Mouse (Mus musculus) liver, postnatal 0 days (tissue): ENCODE data around the gene Bhlhe40. TPM values are rescaled to one million over a fixed set of nuclear protein-coding genes. Genes with fewer than 3 reads are reported as not detected.

Experiments
- ATAC-seq: fragments of 200-750 bp; cut with Nextera tagmentation; 2 replicates; pipeline ENCODE4 v1.8.0; 2017; ENCODE audit warnings: mild to moderate bottlenecking, moderate library complexity
- DNase-seq: peaks from one replicate; pipeline ENCODE4 v3.0.0-alpha.2; 2016
- H3K27ac ChIP-seq: fragments of 300-500 bp; sonication (generic); 2 replicates; pipeline ENCODE4 v1.5.1; 2014; ENCODE audit warnings: antibody characterized with exemption, moderate library complexity, mild to moderate bottlenecking, low read depth
- H3K27me3 ChIP-seq: fragments of 300-500 bp; sonication (generic); 2 replicates; pipeline ENCODE4 v1.6.1; 2014; ENCODE audit warnings: low read length, control low read depth, mixed read lengths; ENCODE audit not compliant: insufficient read depth
- H3K36me3 ChIP-seq: fragments of 300-500 bp; sonication (generic); replicated peaks from 2 replicates; pipeline ENCODE4 v1.6.1; 2014; ENCODE audit warnings: mild to moderate bottlenecking, control low read depth, low read length, moderate library complexity, mixed read lengths; ENCODE audit not compliant: insufficient read depth
- H3K4me1 ChIP-seq: fragments of 300-500 bp; sonication (generic); 2 replicates; pipeline ENCODE4 v1.6.1; 2014; ENCODE audit warnings: antibody characterized with exemption, mild to moderate bottlenecking, control low read depth; ENCODE audit not compliant: insufficient read depth
- H3K4me2 ChIP-seq: fragments of 300-500 bp; sonication (generic); 2 replicates; pipeline ENCODE4 v1.6.1; 2014; ENCODE audit warnings: low read depth, mild to moderate bottlenecking, low read length, moderate library complexity, mixed read lengths
- H3K4me3 ChIP-seq: fragments of 300-500 bp; sonication (generic); 2 replicates; pipeline ENCODE4 v1.5.1; 2014; ENCODE audit warnings: low read depth, low read length
- H3K9ac ChIP-seq: fragments of 300-500 bp; sonication (generic); replicated peaks from 2 replicates; pipeline ENCODE4 v1.6.1; 2014; ENCODE audit warnings: mild to moderate bottlenecking, moderate library complexity
- H3K9me3 ChIP-seq: fragments of 300-500 bp; sonication (generic); 2 replicates; pipeline ENCODE4 v1.6.1; 2016; ENCODE audit warnings: mild to moderate bottlenecking, control low read depth, low read length, mixed read lengths
- CTCF ChIP-seq: sonication (generic); IDR thresholded peaks from 2 replicates; pipeline ENCODE4 v1.5.1; 2016; ENCODE audit warnings: antibody characterized with exemption, low read depth
- EP300 ChIP-seq: IDR thresholded peaks from 2 replicates; pipeline ENCODE4 v1.6.1; 2016; ENCODE audit warnings: antibody characterized with exemption, low read depth, mild to moderate bottlenecking
- WGBS: fragments of 180-500 bp; shearing (Covaris S2); extraction: QIAGEN DNeasy Blood & Tissue Kit; methylation state at CpG from one replicate; pipeline ENCODE4 v1.1.7; 2014; ENCODE audit not compliant: insufficient replicate concordance; 5-methylcytosine and 5-hydroxymethylcytosine counted together
- polyA plus RNA-seq: library from polyadenylated mRNA; unstranded; fragments of >200 nt; fragmentation: Nextera tagmentation; extraction: Ambion mirVana; gene quantifications from 2 replicates; pipeline ENCODE4 v1.2.1, GENCODE M21; 2015

The Bhlhe40 gene
- polyA plus RNA-seq, 1 experiment from 2014 or later: 19.1 TPM

DNA sequence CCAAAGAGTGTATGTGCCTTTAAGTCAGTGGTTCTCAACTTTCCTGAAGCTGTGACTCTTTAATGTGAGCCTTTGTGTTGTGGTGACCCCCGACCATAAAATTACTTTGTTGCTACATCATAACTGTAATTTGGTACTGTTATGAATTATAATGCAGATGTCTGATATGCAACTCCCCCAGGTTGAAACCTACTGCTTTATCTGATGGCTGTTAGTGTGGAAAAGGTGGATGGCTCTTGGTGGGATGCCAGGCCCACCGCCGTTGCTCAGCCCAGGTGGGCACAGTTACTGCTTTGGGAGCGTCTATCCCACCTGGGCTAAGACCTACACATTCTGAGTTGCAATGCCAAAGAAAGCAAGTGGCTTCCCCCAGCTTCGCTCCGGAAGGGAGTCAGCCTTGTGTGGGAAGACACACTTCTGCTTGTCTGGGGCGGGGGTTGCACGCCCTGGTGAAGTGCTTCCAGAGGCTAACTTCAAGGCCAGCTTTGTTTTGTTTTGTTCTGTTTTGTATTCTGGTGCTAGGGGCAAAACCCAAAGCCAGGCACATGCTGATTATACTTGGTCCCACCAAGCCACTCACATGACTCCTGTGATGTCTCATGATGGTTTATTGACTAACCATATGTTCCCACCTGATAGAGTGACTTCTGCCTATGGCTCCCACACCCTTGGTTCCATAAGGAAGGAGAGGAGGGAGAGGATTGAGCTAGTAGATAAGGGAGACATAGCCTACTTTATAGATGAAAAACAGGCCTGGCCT, 34.7 kb downstream of the Bhlhe40 start:
- Histone ChIP-seq H3K9me3 (no peaks in the 10 kb centered on the region), H3K4me3 (no peak overlapping the region), H3K27me3 (no peaks in the 10 kb centered on the region), H3K27ac (peak overlapping the region; percentile 3; the same call in 1 of the 2 replicates), H3K4me1 (no peaks in the 10 kb centered on the region), H3K36me3 (no peaks in the 10 kb centered on the region), H3K9ac (no peak overlapping the region), H3K4me2 (no peak overlapping the region)
- TF ChIP-seq EP300 (no peak), CTCF (no peak)
- ATAC-seq: no peak
- 54% methylated on average over 8 of the region's 8 CpGs for WGBS
- DNase-seq: no peak

DNA sequence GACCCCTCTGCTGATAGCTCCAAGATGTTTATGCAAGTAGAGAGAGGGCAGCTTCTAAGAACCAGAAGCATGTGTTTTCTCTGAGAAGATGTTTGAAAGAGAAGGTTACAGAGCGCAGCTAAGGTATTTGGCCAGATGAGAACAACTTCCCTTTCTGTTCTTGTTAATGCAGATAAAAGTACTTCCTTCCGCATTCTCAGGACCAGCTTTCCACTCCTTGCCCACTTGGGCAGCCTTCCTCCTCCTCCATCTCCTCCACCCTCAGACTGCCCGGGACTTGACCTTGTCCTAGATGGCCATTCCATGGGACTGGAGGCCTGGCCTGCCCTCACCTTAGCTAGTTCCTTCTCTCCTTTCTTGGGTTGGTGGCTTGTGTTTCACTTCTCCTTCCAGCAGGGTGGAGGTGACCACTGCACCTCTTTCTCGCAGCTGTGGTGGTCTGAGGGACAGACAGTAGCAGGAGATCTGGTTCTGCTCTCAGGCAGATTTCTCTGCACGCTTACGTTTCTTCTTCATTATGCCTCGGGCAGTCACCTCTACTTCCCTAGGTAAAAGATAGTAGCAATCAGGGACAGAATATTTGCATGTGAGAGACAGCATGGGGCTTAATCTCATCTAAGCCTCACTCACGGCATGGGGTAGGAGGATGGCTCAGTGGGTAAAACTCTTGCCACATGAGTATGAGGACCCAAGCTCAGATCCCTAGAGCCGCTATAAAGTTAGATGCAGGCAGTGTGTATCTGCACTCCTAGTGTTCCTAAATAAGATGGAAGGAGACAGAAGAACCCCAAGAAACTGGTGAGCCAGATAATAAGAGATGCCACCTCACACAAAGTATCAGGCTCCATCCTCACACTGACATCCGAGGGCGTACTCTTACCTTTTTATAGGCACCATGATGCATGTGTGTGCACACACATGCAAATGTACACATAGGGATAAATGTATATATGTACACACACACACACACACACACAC, 35.7 kb downstream of the Bhlhe40 start:
- WGBS: 56% methylated on average over 11 of the region's 11 CpGs
- TF ChIP-seq EP300: no peak
- TF ChIP-seq CTCF: no peak
- no peak overlapping the region; the same call in 1 of the 2 replicates for H3K27ac ChIP-seq

DNA sequence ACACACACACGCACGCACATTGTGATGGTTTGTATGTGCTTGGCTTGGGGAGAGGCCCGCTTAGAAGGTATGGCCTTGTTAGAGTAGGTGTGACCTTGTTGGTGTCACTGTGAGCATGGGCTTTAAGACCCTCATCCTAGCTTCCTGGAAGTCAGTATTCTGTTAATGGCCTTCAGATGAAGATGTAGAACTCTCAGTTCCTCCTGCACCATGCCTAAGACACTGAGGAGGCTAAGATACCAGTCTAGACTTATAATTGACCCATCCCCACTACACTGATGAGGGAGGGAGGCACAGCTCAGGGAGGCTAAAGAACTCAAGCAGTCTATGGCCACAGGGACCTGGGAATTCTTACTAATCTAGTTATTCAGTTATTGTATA, 36.4 kb downstream of the Bhlhe40 start:
- TF ChIP-seq EP300: no peak
- TF ChIP-seq CTCF: no peak
- Histone ChIP-seq H3K9me3 (no peaks in the 10 kb centered on the region), H3K36me3 (no peaks in the 10 kb centered on the region), H3K27ac (no peak overlapping the region), H3K4me2 (no peak overlapping the region), H3K4me1 (no peaks in the 10 kb centered on the region), H3K9ac (no peak overlapping the region), H3K27me3 (no peaks in the 10 kb centered on the region), H3K4me3 (no peak overlapping the region)
- 91% methylated on average over 3 of the region's 3 CpGs for WGBS
- DNase-seq (no peak), ATAC-seq (no peak)

More for the DNA sequence above, 35.7 kb downstream of the Bhlhe40 start:
- Histone ChIP-seq H3K9ac (no peak overlapping the region), H3K4me3 (no peak overlapping the region), H3K27me3 (no peaks in the 10 kb centered on the region), H3K9me3 (no peaks in the 10 kb centered on the region), H3K36me3 (no peaks in the 10 kb centered on the region), H3K4me1 (no peaks in the 10 kb centered on the region), H3K4me2 (no peak overlapping the region)
- DNase-seq (no peak), ATAC-seq (no peak)

DNA sequence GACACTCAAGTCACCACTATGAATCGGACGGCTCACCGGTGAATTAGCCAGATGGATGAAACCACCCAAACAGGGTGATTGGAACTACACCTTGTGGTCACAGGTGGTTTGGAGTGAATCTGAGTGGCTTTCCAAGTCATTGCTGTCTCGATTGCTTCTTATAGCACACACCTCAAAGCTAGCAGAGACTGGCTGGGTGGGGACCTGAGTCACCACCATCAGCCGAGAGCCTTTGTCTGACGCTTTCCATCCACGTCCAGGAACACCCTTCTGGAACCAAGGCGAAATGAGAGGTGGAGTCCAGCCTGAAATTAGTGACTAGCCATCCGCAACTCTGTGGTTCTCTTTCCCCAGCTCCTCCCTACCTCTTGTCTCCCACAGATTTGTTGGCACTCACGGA, 36.9 kb downstream of the Bhlhe40 start:
- TF ChIP-seq CTCF: no peak
- no peak for TF ChIP-seq EP300
- DNase-seq: no peak
- 84% methylated on average over 10 of the region's 10 CpGs for WGBS
- H3K4me3 ChIP-seq: no peak overlapping the region
- no peak overlapping the region for H3K9ac ChIP-seq
- H3K9me3 ChIP-seq: no peaks in the 10 kb centered on the region
- ATAC-seq: no peak
- no peak overlapping the region for H3K4me2 ChIP-seq
- no peak overlapping the region for H3K27ac ChIP-seq
- no peaks in the 10 kb centered on the region for H3K36me3 ChIP-seq
- no peaks in the 10 kb centered on the region for H3K4me1 ChIP-seq
- H3K27me3 ChIP-seq: no peaks in the 10 kb centered on the region

DNA sequence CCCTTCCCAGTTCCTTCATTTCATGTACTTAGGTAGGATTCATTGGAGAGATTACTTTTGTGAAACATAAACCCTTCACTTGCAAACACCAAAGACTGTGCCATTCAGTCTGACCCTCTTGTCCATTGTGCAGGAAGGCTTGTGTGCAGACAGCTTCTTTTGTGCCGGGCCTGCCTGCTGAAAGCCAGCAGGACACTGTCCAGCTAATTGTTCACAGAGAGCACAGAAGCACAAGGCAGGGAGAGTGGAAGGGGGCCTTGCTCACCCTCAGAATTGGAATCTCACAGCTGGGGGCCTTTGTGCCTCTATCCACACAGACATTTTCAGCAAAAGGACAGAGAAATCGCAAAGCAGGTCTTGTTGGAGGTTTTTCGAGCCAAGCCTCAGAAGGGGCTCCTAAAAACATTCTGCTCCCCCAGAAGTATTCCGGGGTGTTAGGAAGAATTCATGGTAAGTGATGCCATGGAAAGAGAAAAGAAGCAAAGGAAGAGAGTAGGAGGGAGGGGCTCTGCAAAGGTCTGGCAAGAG, 38.0 kb downstream of the Bhlhe40 start:
- DNase-seq: no peak
- TF ChIP-seq EP300: no peak
- no peak for TF ChIP-seq CTCF
- H3K9me3 ChIP-seq: no peaks in the 10 kb centered on the region
- no peaks in the 10 kb centered on the region for H3K4me1 ChIP-seq
- H3K4me3 ChIP-seq: no peak overlapping the region
- 82% methylated on average over 4 of the region's 4 CpGs for WGBS
- H3K4me2 ChIP-seq: no peak overlapping the region
- no peaks in the 10 kb centered on the region for H3K36me3 ChIP-seq
- no peak overlapping the region for H3K27ac ChIP-seq
- no peaks in the 10 kb centered on the region for H3K27me3 ChIP-seq
- H3K9ac ChIP-seq: no peak overlapping the region
- no peak for ATAC-seq

DNA sequence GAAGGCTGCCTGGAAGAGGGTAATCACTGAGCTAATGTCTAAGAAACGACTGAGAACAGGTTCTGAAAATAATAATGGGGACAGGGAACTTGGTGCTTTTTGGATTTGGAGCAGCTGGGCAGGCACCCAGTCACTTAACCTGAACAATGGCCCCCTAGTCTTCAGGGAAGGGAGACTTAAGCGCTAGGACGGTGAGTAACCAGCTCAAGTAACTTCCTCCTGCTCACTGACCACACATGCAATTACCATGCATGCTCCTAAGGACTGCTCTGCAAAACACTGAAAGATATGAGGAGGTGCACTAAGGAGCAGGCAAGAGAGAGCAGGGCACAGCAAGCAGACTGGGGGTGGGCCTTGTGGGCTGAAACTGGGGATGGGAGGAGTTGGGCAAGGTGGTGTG, 39.2 kb downstream of the Bhlhe40 start:
- H3K4me2 ChIP-seq: no peak overlapping the region
- H3K4me3 ChIP-seq: no peak overlapping the region
- no peaks in the 10 kb centered on the region for H3K36me3 ChIP-seq
- H3K27me3 ChIP-seq: no peaks in the 10 kb centered on the region
- TF ChIP-seq EP300 (no peak), CTCF (no peak)
- H3K4me1 ChIP-seq: peaks cover 8% of the 10 kb centered on the region
- no peak overlapping the region for H3K27ac ChIP-seq
- H3K9ac ChIP-seq: no peak overlapping the region
- H3K9me3 ChIP-seq: no peaks in the 10 kb centered on the region
- ATAC-seq: no peak
- DNase-seq: no peak
- 29% methylated on average over 3 of the region's 3 CpGs for WGBS
